Mouse (Mus musculus) liver, postnatal 0 days (tissue): ENCODE measurements around the gene Dpep2nb. TPM values are rescaled to one million over a fixed set of nuclear protein-coding genes. Genes with fewer than 3 reads are reported as not detected.

Source experiments
- ATAC-seq: fragments of 200-750 bp; cut with Nextera tagmentation; 2 replicates; pipeline ENCODE4 v1.8.0; 2017; ENCODE audit warnings: mild to moderate bottlenecking, moderate library complexity
- DNase-seq: peaks from one replicate; pipeline ENCODE4 v3.0.0-alpha.2; 2016
- H3K27ac ChIP-seq: fragments of 300-500 bp; sonication (generic); 2 replicates; pipeline ENCODE4 v1.5.1; 2014; ENCODE audit warnings: antibody characterized with exemption, moderate library complexity, mild to moderate bottlenecking, low read depth
- H3K27me3 ChIP-seq: fragments of 300-500 bp; sonication (generic); 2 replicates; pipeline ENCODE4 v1.6.1; 2014; ENCODE audit warnings: low read length, control low read depth, mixed read lengths; ENCODE audit not compliant: insufficient read depth
- H3K36me3 ChIP-seq: fragments of 300-500 bp; sonication (generic); replicated peaks from 2 replicates; pipeline ENCODE4 v1.6.1; 2014; ENCODE audit warnings: mild to moderate bottlenecking, control low read depth, low read length, moderate library complexity, mixed read lengths; ENCODE audit not compliant: insufficient read depth
- H3K4me1 ChIP-seq: fragments of 300-500 bp; sonication (generic); 2 replicates; pipeline ENCODE4 v1.6.1; 2014; ENCODE audit warnings: antibody characterized with exemption, mild to moderate bottlenecking, control low read depth; ENCODE audit not compliant: insufficient read depth
- H3K4me2 ChIP-seq: fragments of 300-500 bp; sonication (generic); 2 replicates; pipeline ENCODE4 v1.6.1; 2014; ENCODE audit warnings: low read depth, mild to moderate bottlenecking, low read length, moderate library complexity, mixed read lengths
- H3K4me3 ChIP-seq: fragments of 300-500 bp; sonication (generic); 2 replicates; pipeline ENCODE4 v1.5.1; 2014; ENCODE audit warnings: low read depth, low read length
- H3K9ac ChIP-seq: fragments of 300-500 bp; sonication (generic); replicated peaks from 2 replicates; pipeline ENCODE4 v1.6.1; 2014; ENCODE audit warnings: mild to moderate bottlenecking, moderate library complexity
- H3K9me3 ChIP-seq: fragments of 300-500 bp; sonication (generic); 2 replicates; pipeline ENCODE4 v1.6.1; 2016; ENCODE audit warnings: mild to moderate bottlenecking, control low read depth, low read length, mixed read lengths
- CTCF ChIP-seq: sonication (generic); IDR thresholded peaks from 2 replicates; pipeline ENCODE4 v1.5.1; 2016; ENCODE audit warnings: antibody characterized with exemption, low read depth
- EP300 ChIP-seq: IDR thresholded peaks from 2 replicates; pipeline ENCODE4 v1.6.1; 2016; ENCODE audit warnings: antibody characterized with exemption, low read depth, mild to moderate bottlenecking
- WGBS: fragments of 180-500 bp; shearing (Covaris S2); extraction: QIAGEN DNeasy Blood & Tissue Kit; methylation state at CpG from one replicate; pipeline ENCODE4 v1.1.7; 2014; ENCODE audit not compliant: insufficient replicate concordance; 5-methylcytosine and 5-hydroxymethylcytosine counted together
- polyA plus RNA-seq: library from polyadenylated mRNA; unstranded; fragments of >200 nt; fragmentation: Nextera tagmentation; extraction: Ambion mirVana; gene quantifications from 2 replicates; pipeline ENCODE4 v1.2.1, GENCODE M21; 2015

Gene Dpep2nb
- polyA plus RNA-seq, 1 experiment from 2014 or later = not detected

GRCm38 (mm10) chr8:105981146-105981545, 24.6 kb downstream of the Dpep2nb start:
- H3K4me1 ChIP-seq = no peaks in the 10 kb centered on the region; the same call in 1 of the 2 replicates
- H3K4me3 ChIP-seq = no peak overlapping the region
- ATAC-seq (no peak), DNase-seq (no peak)
- TF ChIP-seq EP300 (no peak), CTCF (peak; percentile 29; the same call in 1 of the 2 replicates)
- H3K27ac ChIP-seq = no peak overlapping the region
- H3K9ac ChIP-seq = no peak overlapping the region
- no peaks in the 10 kb centered on the region for H3K36me3 ChIP-seq
- H3K4me2 ChIP-seq = no peak overlapping the region
- H3K27me3 ChIP-seq = no peaks in the 10 kb centered on the region
- H3K9me3 ChIP-seq = no peaks in the 10 kb centered on the region
- 89% methylated on average over 1 of the region's 1 CpGs for WGBS

GRCm38 (mm10) chr8:105979325-105979724, 26.4 kb downstream of the Dpep2nb start, which contains the start of gene Dpep3:
Dpep3 (minus strand) TSS chr8:105979429.
- Histone ChIP-seq H3K4me2 (no peak within 1 kb of the TSS), H3K36me3 (no peaks in the 10 kb centered on the region), H3K9ac (no peak within 1 kb of the TSS), H3K4me1 (no peaks in the 10 kb centered on the region; the same call in 1 of the 2 replicates), H3K9me3 (no peaks in the 10 kb centered on the region), H3K4me3 (no peak within 1 kb of the TSS), H3K27ac (no peak within 1 kb of the TSS), H3K27me3 (no peaks in the 10 kb centered on the region)
- DNase-seq (no peak), ATAC-seq (no peak)
- no peak for TF ChIP-seq EP300
- TF ChIP-seq CTCF = 0 out of 2 replicates have a peak, but pooled peaks have one; percentile 18
- WGBS = 96% methylated on average over 15 of the region's 15 CpGs

GRCm38 (mm10) chr8:105975363-105975762, 30.4 kb downstream of the Dpep2nb start:
- H3K27me3 ChIP-seq = no peaks in the 10 kb centered on the region
- no peak overlapping the region for H3K27ac ChIP-seq
- no peak for TF ChIP-seq EP300
- TF ChIP-seq CTCF = no peak
- H3K36me3 ChIP-seq = no peaks in the 10 kb centered on the region
- H3K4me3 ChIP-seq = no peak overlapping the region
- 64% methylated on average over 7 of the region's 7 CpGs for WGBS
- H3K9ac ChIP-seq = no peak overlapping the region
- no peak overlapping the region for H3K4me2 ChIP-seq
- H3K9me3 ChIP-seq = no peaks in the 10 kb centered on the region
- ATAC-seq (no peak), DNase-seq (no peak)
- no peaks in the 10 kb centered on the region for H3K4me1 ChIP-seq

GRCm38 (mm10) chr8:105971019-105971720, 34.6 kb downstream of the Dpep2nb start:
- Histone ChIP-seq H3K36me3 (no peaks in the 10 kb centered on the region), H3K27me3 (0 out of 2 replicates have a peak, but pooled peaks cover 3% of the 10 kb centered on the region), H3K9me3 (no peaks in the 10 kb centered on the region), H3K4me3 (no peak overlapping the region), H3K4me1 (peaks cover 10% of the 10 kb centered on the region), H3K4me2 (no peak overlapping the region), H3K9ac (no peak overlapping the region), H3K27ac (no peak overlapping the region)
- 78% methylated on average over 8 of the region's 8 CpGs for WGBS
- no peak for ATAC-seq
- DNase-seq = no peak
- TF ChIP-seq CTCF (no peak), EP300 (no peak)

DNA sequence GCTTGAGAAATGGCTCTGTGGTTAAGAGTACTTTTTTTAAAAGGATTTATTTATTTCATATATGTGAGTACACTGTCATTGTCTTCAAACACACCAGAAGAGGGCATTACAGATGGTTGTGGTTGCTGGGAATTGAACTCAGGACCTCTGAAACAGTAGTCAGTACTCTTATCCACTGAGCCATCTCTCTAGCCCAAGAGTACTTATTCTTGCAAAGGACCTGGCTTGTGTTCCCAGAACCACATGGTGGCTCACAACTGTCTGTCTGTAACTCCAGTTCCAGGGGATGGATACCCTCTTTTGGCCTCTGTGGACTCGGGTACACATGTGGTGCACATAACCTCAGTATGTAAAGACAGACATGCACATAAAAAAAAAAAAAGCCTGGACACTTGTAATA, 36.4 kb downstream of the Dpep2nb start:
- TF ChIP-seq EP300 (no peak), CTCF (no peak)
- H3K27ac ChIP-seq = no peak overlapping the region
- DNase-seq = no peak
- peaks cover 22% of the 10 kb centered on the region for H3K4me1 ChIP-seq
- no peak overlapping the region for H3K4me3 ChIP-seq
- 0 out of 2 replicates have a peak, but pooled peaks cover 3% of the 10 kb centered on the region for H3K27me3 ChIP-seq
- H3K36me3 ChIP-seq = no peaks in the 10 kb centered on the region
- 60% methylated on average over 1 of the region's 1 CpGs for WGBS
- H3K4me2 ChIP-seq = no peak overlapping the region
- ATAC-seq = no peak
- no peaks in the 10 kb centered on the region for H3K9me3 ChIP-seq
- H3K9ac ChIP-seq = no peak overlapping the region

DNA sequence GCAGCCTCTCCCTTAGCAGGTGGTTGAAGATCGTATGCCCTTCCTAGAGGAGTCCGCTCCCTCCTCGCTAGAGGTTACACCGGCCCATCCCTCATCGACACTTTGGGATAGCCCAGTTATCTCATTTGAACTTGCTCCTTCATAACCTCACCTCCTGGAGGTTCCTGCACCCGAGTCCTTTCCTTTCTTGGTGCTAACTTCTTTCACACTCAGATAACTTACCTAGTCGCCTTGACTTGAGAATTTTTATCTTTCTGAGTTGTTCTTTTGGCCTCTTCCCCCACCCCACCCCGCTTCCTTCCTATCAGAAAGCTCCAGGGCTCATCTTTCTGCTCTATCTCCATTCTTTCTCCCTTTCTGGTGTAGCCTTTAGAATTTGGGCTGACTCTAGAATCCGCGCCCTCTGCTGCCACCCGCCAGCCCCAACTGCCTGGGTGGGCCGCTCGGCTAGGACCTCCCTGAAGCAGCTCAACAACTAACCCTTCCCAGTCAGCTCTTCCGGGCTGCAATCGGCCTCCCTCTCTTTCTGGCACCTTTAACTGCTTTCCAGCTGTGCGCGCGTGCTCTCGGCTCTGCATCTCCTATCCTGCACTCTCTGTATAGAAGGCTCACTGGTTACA, 39.0 kb downstream of the Dpep2nb start:
- Histone ChIP-seq H3K27ac (peak overlapping the region; percentile 80), H3K4me1 (peaks cover 24% of the 10 kb centered on the region), H3K4me3 (peak overlapping the region; percentile 78), H3K9ac (peak overlapping the region; percentile 8; the same call in 1 of the 2 replicates), H3K4me2 (peak overlapping the region; percentile 100), H3K27me3 (0 out of 2 replicates have a peak, but pooled peaks cover 3% of the 10 kb centered on the region), H3K36me3 (no peaks in the 10 kb centered on the region), H3K9me3 (no peaks in the 10 kb centered on the region)
- peak; percentile 43 for ATAC-seq
- peak; percentile 71 for TF ChIP-seq EP300
- TF ChIP-seq CTCF = no peak
- WGBS = 20% methylated on average over 19 of the region's 19 CpGs
- DNase-seq = peak; percentile 47
